Mouse (Mus musculus) embryonic stem cell, embryonic (primary cell): ENCODE results near the gene Sergef.

ENCODE experiments used
- CTCF ChIA-PET, 4 experiments: fragments of 300-600 bp in 2 of 4; fragments of 350-600 bp in 2 of 4; sonication (Branson Sonifier 250); formaldehyde crosslinking; loops; one replicate each; lab custom pipeline; 2022; ENCODE audit warnings: inconsistent platforms in 2 of 4; lab: Charles Lee
- POLR2A ChIA-PET, 4 experiments: fragments of 300-600 bp in 2 of 4; fragments of 350-600 bp in 2 of 4; sonication (Branson Sonifier 250); formaldehyde crosslinking; loops; one replicate each; lab custom pipeline; 2022; ENCODE audit warnings: antibody characterized with exemption in 4 of 4, inconsistent platforms in 1 of 4; lab: Charles Lee

The Sergef gene

GRCm38 (mm10) chr7:46603051-46603450 is 36.6 kb downstream of the Sergef start:
- POLR2A ChIA-PET, result interaction anchor here in 3 of 4 experiments (1.3 to 2.7 kb wide), 7 partner anchors 12 to 210 kb away, joined by 3 to 17 read pairs (median 6); partner anchors contain the start of gene Sergef (in 1 of the 3)
- CTCF ChIA-PET, result interaction anchor here in 1 of 4 experiments (1.6 kb wide), 1 partner anchor 210 kb away, joined by 7 read pairs; no protein-coding TSS in a partner anchor

DNA sequence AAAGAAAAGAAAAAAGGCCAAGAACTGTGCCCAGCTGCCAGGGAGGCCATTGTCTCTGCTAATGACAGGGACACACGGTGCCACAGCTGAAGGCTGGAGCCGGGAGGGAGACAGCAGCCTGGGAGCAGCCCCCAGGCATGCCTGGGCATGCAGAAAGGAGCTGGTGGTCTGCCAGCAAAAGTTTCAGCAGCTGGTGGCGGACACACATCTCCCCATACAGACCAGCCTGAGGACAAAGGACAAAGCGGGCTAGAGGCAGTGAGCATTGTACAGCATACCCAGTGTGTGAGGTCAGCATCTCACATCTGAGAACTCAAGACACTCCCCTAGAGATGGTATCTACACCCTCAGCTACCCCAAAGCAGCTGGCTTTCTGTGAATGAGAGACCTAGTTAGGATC is 37.5 kb downstream of the Sergef start:
- ChIA-PET POLR2A (interaction anchor here in 3 of 4 experiments (0.7 to 2.7 kb wide), 23 partner anchors 9 to 516 kb away, joined by 3 to 17 read pairs (median 3); partner anchors contain the start of genes Gtf2h1 (in 1 of the 3), Hps5 (in 1 of the 3), Saal1 (in 1 of the 3) and Sergef (in 1 of the 3)), CTCF (interaction anchor here in 3 of 4 experiments (0.5 to 1.6 kb wide), 7 partner anchors 14 to 667 kb away, joined by 3 to 7 read pairs (median 4); partner anchors contain the start of genes Kcnc1 (in 1 of the 3) and Saal1 (in 1 of the 3))

GRCm38 (mm10) chr7:46601097-46601496 is 38.5 kb downstream of the Sergef start:
- POLR2A ChIA-PET, result interaction anchor here in 3 of 4 experiments (0.7 to 2.7 kb wide), 8 partner anchors 8 to 209 kb away, joined by 3 to 8 read pairs (median 5); no protein-coding TSS in a partner anchor
- CTCF ChIA-PET, result interaction anchor here in 3 of 4 experiments (0.6 to 1.2 kb wide), 3 partner anchors 38 to 208 kb away, joined by 3 to 5 read pairs (median 4); no protein-coding TSS in a partner anchor

DNA sequence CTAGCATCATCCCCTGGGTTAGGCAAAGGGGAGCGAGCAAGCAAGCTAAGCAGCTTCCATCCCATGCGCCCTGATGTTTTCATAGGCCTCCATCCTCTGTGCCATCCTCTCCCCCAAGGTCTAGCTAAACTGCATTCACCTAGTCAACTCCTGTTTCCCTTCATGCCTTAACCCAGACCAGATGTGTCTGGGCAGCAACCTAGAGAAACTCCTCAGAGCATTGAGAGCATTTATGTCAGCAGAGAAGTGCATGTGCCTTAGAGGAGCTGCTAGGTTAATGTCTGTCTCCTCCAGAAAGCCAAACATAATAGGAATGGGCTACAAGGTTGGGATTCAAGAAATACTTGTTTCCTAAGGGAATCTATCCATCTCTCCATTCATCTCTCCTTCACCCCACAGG is 42.6 kb downstream of the Sergef start:
- CTCF ChIA-PET, result interaction anchor here in 3 of 4 experiments (0.7 to 2.6 kb wide), 4 partner anchors 9 to 1352 kb away, joined by 3 to 18 read pairs (median 12); no protein-coding TSS in a partner anchor
- POLR2A ChIA-PET, result interaction anchor here in 1 of 4 experiments (0.5 to 0.6 kb wide), 2 partner anchors 9 to 55 kb away, joined by 3 read pairs; no protein-coding TSS in a partner anchor

DNA sequence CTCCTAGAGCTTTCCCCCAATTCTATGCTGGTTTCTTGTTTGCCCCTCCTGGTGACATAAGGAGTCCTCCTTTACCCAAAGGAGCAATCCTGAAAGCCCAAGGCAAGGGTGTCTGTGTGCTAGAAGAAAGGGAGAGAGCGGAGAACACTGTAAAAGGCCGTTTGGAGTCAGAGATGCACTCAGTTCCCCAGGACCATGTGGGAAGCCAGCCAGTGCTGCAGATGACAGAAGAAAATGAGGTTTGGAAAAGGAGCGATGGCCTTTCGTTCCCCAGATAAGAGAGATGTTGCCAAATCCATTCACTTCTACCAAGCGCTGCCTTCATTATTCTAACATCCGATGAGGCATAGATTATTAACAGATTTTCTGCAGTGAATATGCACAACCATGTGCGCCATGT is 48.1 kb downstream of the Sergef start:
- CTCF ChIA-PET, result no interaction called here
- POLR2A ChIA-PET, result interaction anchor here in 1 of 4 experiments (0.9 kb wide), 1 partner anchor 10 kb away, joined by 3 read pairs; no protein-coding TSS in a partner anchor

DNA sequence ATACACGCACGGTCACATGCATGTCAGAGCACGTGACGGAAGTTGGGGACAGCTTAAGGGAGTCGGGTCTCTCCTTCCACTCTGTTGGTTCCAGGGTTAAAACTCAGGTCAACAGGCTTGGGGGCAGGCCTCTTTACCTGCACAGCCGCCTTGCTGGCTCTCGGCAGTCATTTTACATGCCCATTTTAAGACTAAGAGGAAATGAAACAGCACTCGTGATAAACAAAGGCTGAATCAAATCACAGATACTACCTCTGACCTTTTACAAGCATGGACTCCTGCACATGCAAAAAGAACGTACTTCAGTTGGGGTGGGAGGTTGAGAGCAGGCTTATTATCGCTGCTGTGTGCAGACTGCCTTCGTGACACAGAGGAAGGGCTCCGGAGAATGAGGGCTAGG is 50.4 kb downstream of the Sergef start:
- ChIA-PET POLR2A (interaction anchor here in 1 of 4 experiments (1.1 kb wide), 1 partner anchor 24 kb away, joined by 3 read pairs; no protein-coding TSS in a partner anchor), CTCF (no interaction called here)

DNA sequence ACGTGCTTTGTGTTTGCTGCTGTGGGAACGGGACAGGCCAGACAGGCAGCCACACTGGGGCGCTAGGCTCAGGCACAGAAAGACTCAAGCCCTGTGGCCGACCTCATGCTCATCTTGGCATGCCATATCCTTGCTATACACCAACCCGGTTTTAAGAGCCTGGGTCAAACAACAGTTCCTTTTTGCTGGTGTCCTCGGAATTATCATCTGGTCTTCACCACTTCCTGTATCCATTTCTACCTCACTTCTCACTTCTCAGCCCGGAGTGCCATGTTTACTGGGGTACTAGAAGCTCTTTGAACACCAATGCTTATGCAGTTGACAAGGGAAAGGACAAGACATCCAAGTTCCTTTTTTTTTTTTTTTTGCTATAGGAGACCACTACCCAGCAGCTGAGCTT is 51.6 kb downstream of the Sergef start:
- POLR2A ChIA-PET, result interaction anchor here in 2 of 4 experiments (1.0 to 2.1 kb wide), 6 partner anchors 10 to 28 kb away, joined by 3 to 18 read pairs (median 3); no protein-coding TSS in a partner anchor
- CTCF ChIA-PET, result interaction anchor here in 3 of 4 experiments (0.6 to 1.7 kb wide), 3 partner anchors 19 to 488 kb away, joined by 3 to 5 read pairs (median 3); no protein-coding TSS in a partner anchor

- ChIA-PET CTCF (interaction anchor here in 3 of 4 experiments (0.6 to 1.7 kb wide), 5 partner anchors 19 to 488 kb away, joined by 3 to 5 read pairs (median 3); no protein-coding TSS in a partner anchor), POLR2A (interaction anchor here in 3 of 4 experiments (1.1 to 2.1 kb wide), 5 partner anchors 14 to 28 kb away, joined by 3 to 18 read pairs (median 3); no protein-coding TSS in a partner anchor)
Observed at GRCm38 (mm10) chr7:46587466-46587865, 52.1 kb downstream of the Sergef start.

DNA sequence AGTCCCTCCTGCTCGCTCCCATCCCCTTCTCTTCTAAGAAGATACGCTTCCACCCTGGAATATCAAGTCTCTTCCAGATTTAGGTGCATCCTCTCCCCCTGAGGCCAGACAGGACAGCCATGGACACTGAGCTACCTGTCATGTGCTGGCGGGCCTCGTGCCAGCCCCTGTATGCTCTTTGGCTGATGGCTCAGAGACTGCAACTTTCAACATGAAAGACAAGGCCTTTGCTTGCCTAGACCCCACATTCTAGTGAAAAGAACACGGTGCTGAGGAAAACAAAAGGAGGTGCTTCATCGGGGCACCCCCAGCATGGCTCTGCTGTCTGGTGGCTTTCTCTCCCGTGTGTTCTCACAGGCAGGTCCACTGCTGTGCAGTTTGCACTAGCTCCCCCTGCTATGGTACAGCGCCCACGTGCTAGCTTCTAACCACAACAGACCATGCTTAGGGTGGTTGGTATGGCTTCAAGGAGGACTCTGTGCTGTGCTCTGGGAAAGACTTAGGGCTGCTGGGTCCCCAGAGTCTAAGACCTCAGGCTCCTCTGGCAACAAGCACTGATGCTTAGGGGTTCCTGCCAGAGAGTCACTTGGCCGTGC is 52.9 kb downstream of the Sergef start:
- ChIA-PET POLR2A (interaction anchor here in 3 of 4 experiments (1.1 to 2.1 kb wide), 5 partner anchors 15 to 29 kb away, joined by 3 to 18 read pairs (median 3); no protein-coding TSS in a partner anchor), CTCF (interaction anchor here in 2 of 4 experiments (0.5 to 1.7 kb wide), 7 partner anchors 19 to 690 kb away, joined by 3 to 10 read pairs (median 3); partner anchors contain the start of genes Syngr4 (in 1 of the 2) and Tmem143 (in 1 of the 2))

- CTCF ChIA-PET, result no interaction called here
Observed at GRCm38 (mm10) chr7:46582750-46583149, 56.9 kb downstream of the Sergef start.

GRCm38 (mm10) chr7:46581358-46581930 is 58.2 kb downstream of the Sergef start:
- ChIA-PET CTCF (no interaction called here), POLR2A (interaction anchor here in 2 of 4 experiments (0.6 to 3.0 kb wide), 3 partner anchors 10 to 25 kb away, joined by 3 to 10 read pairs (median 6); no protein-coding TSS in a partner anchor)

More at GRCm38 (mm10) chr7:46582750-46583149, 56.9 kb downstream of the Sergef start:
- POLR2A ChIA-PET, result interaction anchor here in 1 of 4 experiments (3.0 kb wide), 1 partner anchor 24 kb away, joined by 10 read pairs; no protein-coding TSS in a partner anchor

DNA sequence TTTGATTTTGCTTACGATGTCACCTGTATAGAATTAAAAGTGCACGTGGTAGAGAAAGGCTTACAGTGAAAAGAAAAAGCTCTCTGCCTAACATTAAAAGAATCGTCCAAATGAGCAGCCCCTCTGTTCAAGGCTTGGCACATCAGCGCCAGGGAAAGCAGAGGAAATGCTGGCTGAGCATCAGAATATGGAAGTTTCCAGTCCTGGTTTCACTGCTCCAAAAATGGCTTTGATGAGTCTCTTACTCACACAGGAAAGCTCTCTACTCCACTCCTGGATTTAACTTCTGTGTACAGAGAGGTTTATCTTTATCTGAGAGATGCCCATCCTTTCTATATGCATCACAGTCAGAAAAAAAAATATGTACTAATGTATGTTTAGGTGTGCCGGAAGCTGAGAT is 61.5 kb downstream of the Sergef start:
- ChIA-PET CTCF (interaction anchor here in 3 of 4 experiments (0.9 to 1.7 kb wide), 3 partner anchors 12 to 185 kb away, joined by 3 to 4 read pairs (median 4); no protein-coding TSS in a partner anchor), POLR2A (interaction anchor here in 2 of 4 experiments (0.9 to 1.0 kb wide), 2 partner anchors 10 to 21 kb away, joined by 3 read pairs; no protein-coding TSS in a partner anchor)

- ChIA-PET CTCF (no interaction called here), POLR2A (no interaction called here)
Observed at GRCm38 (mm10) chr7:46575897-46576296, 63.7 kb downstream of the Sergef start.

DNA sequence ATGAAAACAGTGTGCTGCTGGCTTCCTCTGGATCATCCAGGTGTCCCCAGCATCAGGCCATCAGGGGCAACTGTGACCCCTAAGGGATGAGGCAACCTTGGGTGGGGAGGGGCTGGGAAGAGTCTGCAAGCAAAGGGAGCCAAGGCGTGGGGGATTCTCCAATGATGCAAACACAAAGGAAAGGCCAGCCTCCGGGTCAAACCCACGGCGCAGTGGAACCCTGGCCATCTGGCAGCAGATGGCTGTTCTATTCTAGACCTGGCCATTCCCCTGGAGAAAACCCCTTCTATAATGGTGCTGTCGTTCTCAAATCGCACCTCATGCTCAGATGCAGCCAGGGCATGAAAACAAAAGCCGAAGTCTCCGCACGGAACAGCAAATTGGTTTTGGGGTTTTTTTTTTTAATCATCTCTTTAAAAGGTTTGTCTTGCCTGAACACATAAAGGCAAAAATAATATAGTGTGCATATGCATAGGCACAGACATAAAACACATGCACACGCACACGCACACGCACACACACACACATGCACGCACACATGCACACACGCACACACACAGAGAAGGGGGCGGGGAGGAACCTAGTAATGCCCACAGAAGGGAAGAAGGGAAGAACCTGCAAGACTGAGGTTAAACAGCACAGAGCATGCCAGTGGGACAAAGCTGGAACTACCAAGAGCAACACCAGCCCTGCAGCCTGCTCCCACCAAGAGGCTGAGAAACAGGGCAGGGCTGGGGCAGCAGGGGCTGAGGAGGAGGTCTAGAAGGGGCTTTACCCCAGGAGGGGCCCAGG is 66.6 kb downstream of the Sergef start:
- CTCF ChIA-PET, result interaction anchor here in 2 of 4 experiments (0.8 to 2.0 kb wide), 2 partner anchors 177 to 180 kb away, joined by 3 to 4 read pairs; partner anchors contain the start of gene Kcnc1 (in 1 of the 2)
- POLR2A ChIA-PET, result interaction anchor here in 1 of 4 experiments (0.5 kb wide), 1 partner anchor 283 kb away, joined by 3 read pairs; no protein-coding TSS in a partner anchor

DNA sequence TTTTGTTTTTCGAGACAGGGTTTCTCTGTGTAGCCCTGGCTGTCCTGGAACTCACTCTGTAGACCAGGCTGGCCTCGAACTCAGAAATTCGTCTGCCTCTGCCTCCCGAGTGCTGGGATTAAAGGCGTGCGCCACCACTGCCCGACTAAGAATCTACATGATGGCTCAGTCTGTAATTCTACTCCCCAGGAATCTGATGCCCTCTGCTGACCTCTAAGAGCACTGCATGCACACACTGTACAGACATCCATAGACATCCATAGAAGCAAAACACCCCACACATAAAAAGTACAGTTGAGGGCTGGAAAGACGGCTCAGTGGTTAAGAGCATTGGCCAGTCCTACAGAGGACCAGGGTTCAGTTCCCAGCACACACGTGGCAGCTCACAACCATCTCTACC is 70.1 kb downstream of the Sergef start:
- ChIA-PET CTCF (interaction anchor here (0.7 to 2.2 kb wide), 10 partner anchors 24 to 290 kb away, joined by 3 to 24 read pairs (median 4); partner anchors contain the start of gene Kcnc1 (in 1 of the 4)), POLR2A (interaction anchor here in 1 of 4 experiments (0.6 kb wide), 2 partner anchors 197 to 536 kb away, joined by 3 to 4 read pairs; partner anchors contain the start of gene Nomo1)

DNA sequence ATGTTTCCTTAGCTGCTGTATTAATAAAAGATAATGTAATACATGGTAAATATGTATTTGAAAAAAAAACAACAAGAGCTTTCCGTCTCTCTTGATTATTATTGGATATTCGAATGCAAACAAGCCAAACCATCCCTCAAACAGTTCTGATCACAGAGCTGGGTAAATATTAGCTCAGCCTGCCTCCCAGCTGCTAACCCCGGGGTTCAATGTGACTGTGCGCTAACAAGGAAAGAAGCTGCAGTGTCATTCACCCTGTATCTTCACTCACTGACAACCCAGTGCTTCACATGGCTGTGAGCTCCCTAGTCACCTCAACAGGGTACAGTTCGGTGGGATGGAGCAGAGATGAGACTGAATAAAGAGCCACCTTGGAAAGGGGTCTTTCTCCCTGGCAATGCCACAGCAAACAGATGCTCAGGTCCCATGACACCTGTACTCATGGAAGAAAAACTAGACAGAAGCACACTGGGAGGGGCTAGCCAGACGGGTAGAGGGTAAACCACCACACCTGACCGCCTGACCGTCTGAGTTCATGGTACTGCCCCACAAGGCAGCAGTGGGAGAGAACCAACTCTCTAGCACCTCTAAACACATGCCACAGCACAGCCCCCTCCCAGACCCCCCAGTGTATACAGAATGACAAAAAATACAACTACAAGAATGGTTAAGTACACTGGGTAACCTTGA is 73.1 kb downstream of the Sergef start:
- POLR2A ChIA-PET, result interaction anchor here in 1 of 4 experiments (0.6 to 0.7 kb wide), 2 partner anchors 15 to 147 kb away, joined by 3 read pairs; no protein-coding TSS in a partner anchor
- CTCF ChIA-PET, result interaction anchor here (0.6 to 3.7 kb wide), 14 partner anchors 9 to 1206 kb away, joined by 3 to 22 read pairs (median 4); no protein-coding TSS in a partner anchor
